In genomic region chr4:155281227-155281626, GRCm38 (mm10) we compare ENCODE assay signal across 11 mouse cellular contexts. TPM values are rescaled to one million over a fixed set of nuclear protein-coding genes. Genes with fewer than 3 reads are reported as not detected.
DNase-seq lines count a peak whose midpoint lies in the region; ATAC-seq and TF ChIP-seq lines count a peak whose summit lies in the region.
"Had no signal": no experiment of that assay in that cellular context is flagged by ENCODE, and none has a peak within 500 bp of the region (broad histone marks: within the 10 kb centered on the region; RNA-seq: fewer than 3 reads in every experiment).

No protein-coding gene starts in this region.

- H3K4me1 ChIP-seq in intestine, postnatal 0 days (replicated peaks; ENCODE audit: control insufficient read depth, insufficient read depth, low read length): peaks cover 12% of the 10 kb centered on the region
- H3K4me1 ChIP-seq in intestine, embryonic 15.5 days (replicated peaks): peaks cover 31% of the 10 kb centered on the region
- H3K4me1 ChIP-seq in midbrain, embryonic 11.5 days (ENCODE audit: control insufficient read depth, insufficient read depth, low read length): no peaks in the 10 kb centered on the region
- H3K4me1 ChIP-seq in midbrain, postnatal 0 days (ENCODE audit: insufficient read depth, low read length): no peaks in the 10 kb centered on the region
- H3K4me1 ChIP-seq in embryonic facial prominence, embryonic 14.5 days (ENCODE audit: control insufficient read depth, insufficient read depth, low read length): peaks cover 63% of the 10 kb centered on the region
- H3K4me1 ChIP-seq in small intestine, adult 2 months (ENCODE audit: control insufficient read depth, insufficient read depth, insufficient read length, low read length): peaks cover 17% of the 10 kb centered on the region

- WGBS in intestine, postnatal 0 days: 68% methylated on average over 2 of the region's 2 CpGs
- 79% methylated on average over 2 of the region's 2 CpGs for WGBS in intestine, embryonic 15.5 days
- WGBS in midbrain, embryonic 11.5 days: 88% methylated on average over 2 of the region's 2 CpGs
- 79% methylated on average over 2 of the region's 2 CpGs for WGBS in midbrain, postnatal 0 days
- 77% methylated on average over 2 of the region's 2 CpGs for WGBS in embryonic facial prominence, embryonic 14.5 days
- WGBS in small intestine, adult 2 months: 55% methylated on average over 2 of the region's 2 CpGs

- no peak for ATAC-seq in intestine, postnatal 0 days
- no peak for ATAC-seq in intestine, embryonic 15.5 days
- ATAC-seq in midbrain, embryonic 11.5 days (ENCODE audit: low FRiP score): no peak
- no peak for ATAC-seq in midbrain, postnatal 0 days (ENCODE audit: low FRiP score)
- ATAC-seq in embryonic facial prominence, embryonic 14.5 days (ENCODE audit: low read depth): no peak
- ATAC-seq: hindbrain, postnatal 0 days had no signal

- no peaks in the 10 kb centered on the region for H3K27me3 ChIP-seq in intestine, postnatal 0 days (replicated peaks; ENCODE audit: control insufficient read depth, insufficient read depth, low read length)
- H3K27me3 ChIP-seq in intestine, embryonic 15.5 days (replicated peaks): no peaks in the 10 kb centered on the region
- H3K27me3 ChIP-seq in midbrain, embryonic 11.5 days (ENCODE audit: control insufficient read depth, insufficient read depth, low read length): no peaks in the 10 kb centered on the region
- no peaks in the 10 kb centered on the region for H3K27me3 ChIP-seq in midbrain, postnatal 0 days (ENCODE audit: insufficient read depth, low read length)
- no peaks in the 10 kb centered on the region for H3K27me3 ChIP-seq in embryonic facial prominence, embryonic 14.5 days (replicated peaks; ENCODE audit: control insufficient read depth, insufficient read depth, low read length)
- H3K27me3 ChIP-seq in small intestine, adult 2 months (ENCODE audit: control insufficient read depth, insufficient read depth, low read length): no peaks in the 10 kb centered on the region

- H3K27ac ChIP-seq in intestine, postnatal 0 days (ENCODE audit: low read depth, low read length): 0 out of 2 replicates have a peak overlapping the region, but pooled peaks have one; percentile 5
- H3K27ac ChIP-seq in intestine, embryonic 15.5 days: no peak overlapping the region
- no peak overlapping the region for H3K27ac ChIP-seq in midbrain, embryonic 11.5 days (ENCODE audit: low read depth, low read length)
- H3K27ac ChIP-seq in midbrain, postnatal 0 days (ENCODE audit: low read depth, low read length): no peak overlapping the region
- peak overlapping the region; percentile 98 for H3K27ac ChIP-seq in embryonic facial prominence, embryonic 14.5 days (replicated peaks; ENCODE audit: low read depth, low read length)
- peak overlapping the region; percentile 75 for H3K27ac ChIP-seq in small intestine, adult 2 months (ENCODE audit: insufficient read depth, low read depth, low read length)
- H3K27ac ChIP-seq: hindbrain, postnatal 0 days had no signal

- no peak for TF ChIP-seq POLR2A in small intestine, adult 2 months (IDR thresholded peaks at IDR 0.05; ENCODE audit: low read depth, low read length)

- no peak overlapping the region for H3K4me3 ChIP-seq in intestine, postnatal 0 days (ENCODE audit: low read depth, low read length)
- H3K4me3 ChIP-seq in intestine, embryonic 15.5 days (replicated peaks): no peak overlapping the region
- no peak overlapping the region for H3K4me3 ChIP-seq in midbrain, embryonic 11.5 days (ENCODE audit: low read depth, low read length)
- H3K4me3 ChIP-seq in midbrain, postnatal 0 days (ENCODE audit: low read depth, low read length): no peak overlapping the region
- no peak overlapping the region for H3K4me3 ChIP-seq in embryonic facial prominence, embryonic 14.5 days (ENCODE audit: low read depth, low read length)
- H3K4me3 ChIP-seq in small intestine, adult 2 months (ENCODE audit: low read depth, low read length): no peak overlapping the region

- TF ChIP-seq CTCF in intestine, postnatal 0 days (IDR thresholded peaks at IDR 0.05; ENCODE audit: low read depth): no peak
- no peak for TF ChIP-seq CTCF in midbrain, postnatal 0 days (IDR thresholded peaks at IDR 0.05)
- TF ChIP-seq CTCF in small intestine, adult 2 months (IDR thresholded peaks at IDR 0.05; ENCODE audit: extremely low read depth, insufficient read length, insufficient replicate concordance, low read depth, low read length): no peak

- peaks cover 12% of the 10 kb centered on the region for H3K36me3 ChIP-seq in intestine, postnatal 0 days (ENCODE audit: control insufficient read depth, insufficient read depth)
- no peaks in the 10 kb centered on the region for H3K36me3 ChIP-seq in intestine, embryonic 15.5 days
- H3K36me3 ChIP-seq in midbrain, embryonic 11.5 days (ENCODE audit: control insufficient read depth, insufficient read depth, low read length): no peaks in the 10 kb centered on the region
- peaks cover 14% of the 10 kb centered on the region; the same call in 1 of the 2 replicates for H3K36me3 ChIP-seq in midbrain, postnatal 0 days (ENCODE audit: insufficient read depth, low read length)
- H3K36me3 ChIP-seq in embryonic facial prominence, embryonic 14.5 days (ENCODE audit: control insufficient read depth, insufficient read depth, low read length): no peaks in the 10 kb centered on the region
- peaks cover 11% of the 10 kb centered on the region for H3K36me3 ChIP-seq in small intestine, adult 2 months (ENCODE audit: control insufficient read depth, insufficient read depth, low read length)

- no peaks in the 10 kb centered on the region for H3K9me3 ChIP-seq in intestine, postnatal 0 days (ENCODE audit: control insufficient read depth)
- H3K9me3 ChIP-seq in intestine, embryonic 15.5 days: no peaks in the 10 kb centered on the region
- H3K9me3 ChIP-seq in midbrain, embryonic 11.5 days (ENCODE audit: control insufficient read depth, low read length): no peaks in the 10 kb centered on the region
- no peaks in the 10 kb centered on the region for H3K9me3 ChIP-seq in midbrain, postnatal 0 days (ENCODE audit: low read length)
- no peaks in the 10 kb centered on the region for H3K9me3 ChIP-seq in embryonic facial prominence, embryonic 14.5 days (ENCODE audit: control insufficient read depth, low read length)

- no peak overlapping the region for H3K4me2 ChIP-seq in intestine, postnatal 0 days (replicated peaks; ENCODE audit: low read depth)
- H3K4me2 ChIP-seq in intestine, embryonic 15.5 days (replicated peaks): no peak overlapping the region
- H3K4me2 ChIP-seq in midbrain, embryonic 11.5 days: no peak overlapping the region
- H3K4me2 ChIP-seq in midbrain, postnatal 0 days (ENCODE audit: low read depth, low read length, poor library complexity, severe bottlenecking): no peak overlapping the region
- H3K4me2 ChIP-seq in embryonic facial prominence, embryonic 14.5 days (ENCODE audit: low read depth, low read length): no peak overlapping the region

- H3K9ac ChIP-seq in intestine, postnatal 0 days (ENCODE audit: low read depth, low read length): no peak overlapping the region
- no peak overlapping the region for H3K9ac ChIP-seq in intestine, embryonic 15.5 days
- no peak overlapping the region for H3K9ac ChIP-seq in midbrain, embryonic 11.5 days (ENCODE audit: low read length)
- no peak overlapping the region for H3K9ac ChIP-seq in midbrain, postnatal 0 days (replicated peaks; ENCODE audit: low read length, poor library complexity, severe bottlenecking)
- H3K9ac ChIP-seq in embryonic facial prominence, embryonic 14.5 days (ENCODE audit: low read depth, low read length): no peak overlapping the region

- peak; percentile 79 for DNase-seq in midbrain, embryonic 11.5 days (ENCODE audit: low spot score, missing footprints)
- no peak for DNase-seq in midbrain, postnatal 0 days (ENCODE audit: low spot score)
- no peak for DNase-seq in embryonic facial prominence, embryonic 14.5 days (ENCODE audit: low spot score)
- no peak for DNase-seq in urinary bladder, postnatal 36 days (ENCODE audit: low spot score in 2 of 2)
- DNase-seq in spleen, adult 12 weeks (ENCODE audit: low spot score): no peak
- DNase-seq: cerebellum, adult 11 months; gastrocnemius, postnatal 36 days had no signal

RNA-seq across cellular contexts. Expression of gene Faap20, which starts 31.6 kb away (rescaled TPM):
- polyA plus RNA-seq in intestine, postnatal 0 days (2015; fragmentation: Nextera tagmentation; extraction: Ambion mirVana): 54.6 and 57.8 TPM in 2 replicates
- 64.1 and 74.9 TPM in 2 replicates for polyA plus RNA-seq in intestine, embryonic 15.5 days (2015; fragmentation: Nextera tagmentation; extraction: Ambion mirVana)
- polyA plus RNA-seq in midbrain, embryonic 11.5 days (2014; fragmentation: Nextera tagmentation; extraction: Ambion mirVana): 101 and 110 TPM in 2 replicates
- 39.5 and 48.7 TPM in 2 replicates for total RNA-seq in midbrain, postnatal 0 days (2014; rRNA removed)
- polyA plus RNA-seq in midbrain, postnatal 0 days (2015; fragmentation: Nextera tagmentation; extraction: Ambion mirVana): 56.6 and 57.1 TPM in 2 replicates
- polyA plus RNA-seq in embryonic facial prominence, embryonic 14.5 days (2014; fragmentation: Nextera tagmentation; extraction: Ambion mirVana): 66.1 and 68.5 TPM in 2 replicates
- 22.5 and 52.0 TPM in 2 replicates for polyA plus RNA-seq in small intestine, adult 2 months (2012; rRNA removed)

RNA-seq across cellular contexts. Expression of gene Ski, which starts 58.8 kb away (rescaled TPM):
- 13.3 and 14.0 TPM in 2 replicates for polyA plus RNA-seq in intestine, postnatal 0 days (2015; fragmentation: Nextera tagmentation; extraction: Ambion mirVana)
- polyA plus RNA-seq in intestine, embryonic 15.5 days (2015; fragmentation: Nextera tagmentation; extraction: Ambion mirVana): 13.3 and 13.8 TPM in 2 replicates
- polyA plus RNA-seq in midbrain, embryonic 11.5 days (2014; fragmentation: Nextera tagmentation; extraction: Ambion mirVana): 12.7 and 13.6 TPM in 2 replicates
- total RNA-seq in midbrain, postnatal 0 days (2014; rRNA removed): 59.8 and 63.1 TPM in 2 replicates
- 7.1 and 8.4 TPM in 2 replicates for polyA plus RNA-seq in midbrain, postnatal 0 days (2015; fragmentation: Nextera tagmentation; extraction: Ambion mirVana)
- 34.1 and 34.9 TPM in 2 replicates for polyA plus RNA-seq in embryonic facial prominence, embryonic 14.5 days (2014; fragmentation: Nextera tagmentation; extraction: Ambion mirVana)
- polyA plus RNA-seq in small intestine, adult 2 months (2012; rRNA removed): 27.8 and 48.0 TPM in 2 replicates

Comparison
In these comparisons a context has a peak if more than half of its experiments do, and no peak if none do; other contexts are left out.
1. H3K27ac ChIP-seq: peak in intestine, postnatal 0 days (single experiment), embryonic facial prominence, embryonic 14.5 days (single experiment) and small intestine, adult 2 months (single experiment); none in intestine, embryonic 15.5 days (single experiment), midbrain, embryonic 11.5 days (single experiment) and midbrain, postnatal 0 days (single experiment).